8 mouse cellular contexts compared by ENCODE assay signal in genomic region chr9:47589832-47590231, GRCm38 (mm10). TPM values are rescaled to one million over a fixed set of nuclear protein-coding genes. Genes with fewer than 3 reads are reported as not detected.
DNase-seq lines count a peak whose midpoint lies in the region; ATAC-seq and TF ChIP-seq lines count a peak whose summit lies in the region.

No protein-coding gene starts in this region.

- 32% methylated on average over 5 of the region's 5 CpGs for WGBS in kidney, postnatal 0 days

- H3K27me3 ChIP-seq in kidney, postnatal 0 days (ENCODE audit: insufficient read depth, low read length) = no peaks in the 10 kb centered on the region

- H3K9me3 ChIP-seq in kidney, postnatal 0 days (replicated peaks; ENCODE audit: low read length) = no peaks in the 10 kb centered on the region

- no peak overlapping the region for H3K4me3 ChIP-seq in kidney, postnatal 0 days (replicated peaks; ENCODE audit: low read depth, low read length)

- no peaks in the 10 kb centered on the region for H3K4me1 ChIP-seq in kidney, postnatal 0 days (replicated peaks; ENCODE audit: insufficient read depth, low read length)

- ATAC-seq in kidney, postnatal 0 days (replicated peaks; ENCODE audit: low FRiP score, low read depth) = no peak; the same call in 1 of the 2 replicates

- no peak for TF ChIP-seq CTCF in kidney, postnatal 0 days (IDR thresholded peaks at IDR 0.05; ENCODE audit: low read depth)

- no peak overlapping the region for H3K27ac ChIP-seq in kidney, postnatal 0 days

- no peak overlapping the region for H3K9ac ChIP-seq in kidney, postnatal 0 days (ENCODE audit: low read depth, low read length)

- peak; percentile 63 for DNase-seq in kidney, postnatal 0 days (ENCODE audit: low spot score)
- DNase-seq in kidney, adult 18-20 months = no peak
- peak; percentile 3 for DNase-seq in adipocyte (ENCODE audit: low spot score)
- peak; percentile 49 to 60 for DNase-seq in heart, postnatal 10 days
- DNase-seq in ovary, postnatal 36 days (ENCODE audit: low spot score) = peak; percentile 38
- DNase-seq in frontal cortex, adult 2 months (ENCODE audit: extremely low spot score in 1 of 2, low spot score in 1 of 2) = no peak
- DNase-seq in left cerebral cortex, postnatal 25 days (ENCODE audit: low spot score in 2 of 2) = no peak
- DNase-seq in c-Kit-positive CD71-positive TER-119-positive erythroid progenitor cells, embryonic 14.5 days (ENCODE audit: low spot score) = no peak

- intact Hi-C loops in heart, postnatal 10 days (cut with DNase I) = no loop called here
- intact Hi-C loops in left cerebral cortex, postnatal 25 days (cut with DNase I) = loop anchor here (5.0 kb wide), 2 partner anchors 58 to 107 kb away; partner anchors contain the start of gene Cadm1

- H3K4me2 ChIP-seq in kidney, postnatal 0 days (ENCODE audit: low read length) = no peak overlapping the region

- no peaks in the 10 kb centered on the region for H3K36me3 ChIP-seq in kidney, postnatal 0 days (ENCODE audit: insufficient read depth, low read length)

RNA-seq across cellular contexts. Expression of gene Cadm1, which starts 59.9 kb away (rescaled TPM):
- 41.4 and 44.5 TPM in 2 replicates for polyA plus RNA-seq in kidney, postnatal 0 days (2015; fragmentation: Nextera tagmentation; extraction: Ambion mirVana)
- 1 to 10 TPM; 2.7 to 3.3 TPM for total RNA-seq in heart, postnatal 10 days (2021)
- 77.3 and 94.6 TPM in 2 replicates for polyA plus RNA-seq in frontal cortex, adult 2 months (2012; rRNA removed)
- 100 to 1,000 TPM; 214 to 251 TPM for total RNA-seq in left cerebral cortex, postnatal 25 days (2021)

Comparison
In these comparisons a context has a peak if more than half of its experiments do, and no peak if none do; other contexts are left out.
1. DNase-seq: peak in kidney, postnatal 0 days (single experiment), adipocyte (single experiment), heart, postnatal 10 days (2 of 2) and ovary, postnatal 36 days (single experiment); none in kidney, adult 18-20 months (single experiment), frontal cortex, adult 2 months (0 of 2), left cerebral cortex, postnatal 25 days (0 of 2) and c-Kit-positive CD71-positive TER-119-positive erythroid progenitor cells, embryonic 14.5 days (single experiment).
2. RNA of gene Cadm1, which starts 59.9 kb away (total RNA-seq): 214 to 251 TPM in left cerebral cortex, postnatal 25 days; 2.7 to 3.3 TPM in heart, postnatal 10 days; every median in the first group is over 10 times any median in the second.